Mouse (Mus musculus) liver, embryonic 16.5 days (tissue): ENCODE data around the gene Mynn. TPM values are rescaled to one million over a fixed set of nuclear protein-coding genes. Genes with fewer than 3 reads are reported as not detected.
A peak's percentile ranks its signal among the peaks of the same experiment; 100 is the strongest.

Experiments
- ATAC-seq: fragments of 200-750 bp; cut with Nextera tagmentation; 2 replicates; pipeline ENCODE4 v1.8.0; 2017; ENCODE audit warnings: low read depth, mild to moderate bottlenecking, moderate number of reproducible peaks, moderate library complexity
- H3K27ac ChIP-seq: fragments of 300-500 bp; sonication (generic); 2 replicates; pipeline ENCODE4 v1.5.1; 2014; ENCODE audit warnings: mild to moderate bottlenecking, low read length
- H3K27me3 ChIP-seq: fragments of 300-500 bp; sonication (generic); 2 replicates; pipeline ENCODE4 v1.6.1; 2014; ENCODE audit warnings: low read depth, low read length, mixed read lengths; ENCODE audit not compliant: control insufficient read depth, insufficient read depth
- H3K36me3 ChIP-seq: fragments of 300-500 bp; sonication (generic); 2 replicates; pipeline ENCODE4 v1.6.1; 2014; ENCODE audit warnings: mild to moderate bottlenecking; ENCODE audit not compliant: control insufficient read depth, insufficient read depth
- H3K4me1 ChIP-seq: fragments of 300-500 bp; sonication (generic); 2 replicates; pipeline ENCODE4 v1.6.1; 2014; ENCODE audit warnings: low read depth, low read length, mixed read lengths; ENCODE audit not compliant: control insufficient read depth
- H3K4me2 ChIP-seq: fragments of 300-500 bp; sonication (generic); 2 replicates; pipeline ENCODE4 v1.6.1; 2014; ENCODE audit warnings: low read depth, low read length, mixed read lengths
- H3K4me3 ChIP-seq: fragments of 300-500 bp; sonication (generic); 2 replicates; pipeline ENCODE4 v1.5.1; 2014; ENCODE audit warnings: low read depth, mild to moderate bottlenecking, low read length
- H3K9ac ChIP-seq: fragments of 300-500 bp; sonication (generic); 2 replicates; pipeline ENCODE4 v1.6.1; 2014; ENCODE audit warnings: low read depth, low read length
- H3K9me3 ChIP-seq: fragments of 300-500 bp; sonication (generic); replicated peaks from 2 replicates; pipeline ENCODE4 v1.6.1; 2016; ENCODE audit warnings: low read length; ENCODE audit not compliant: control insufficient read depth
- WGBS: fragments of 180-500 bp; shearing (Covaris S2); extraction: QIAGEN DNeasy Blood & Tissue Kit; methylation state at CpG from one replicate; pipeline ENCODE4 v1.1.7; 2014; ENCODE audit not compliant: insufficient replicate concordance; 5-methylcytosine and 5-hydroxymethylcytosine counted together
- polyA plus RNA-seq: library from polyadenylated mRNA; unstranded; fragments of >200 nt; fragmentation: Nextera tagmentation; extraction: Ambion mirVana; gene quantifications from 2 replicates; pipeline ENCODE4 v1.2.1, GENCODE M21; 2015

Gene Mynn
- polyA plus RNA-seq, 1 experiment from 2014 or later = 14.2 TPM

- Histone ChIP-seq H3K4me2 (peak overlapping the region; percentile 87), H3K27me3 (peaks cover 31% of the 10 kb centered on the region), H3K9me3 (no peaks in the 10 kb centered on the region), H3K9ac (peak overlapping the region; percentile 72), H3K4me1 (peaks cover 12% of the 10 kb centered on the region), H3K4me3 (peak overlapping the region; percentile 73), H3K36me3 (no peaks in the 10 kb centered on the region), H3K27ac (no peak overlapping the region)
- peak; percentile 43; the same call in 1 of the 2 replicates for ATAC-seq
- WGBS = under 1% methylated on average over 56 of the region's 62 CpGs
Measured at GRCm38 (mm10) chr3:30595111-30595832, 6.6 kb upstream of the Mynn start.

GRCm38 (mm10) chr3:30597271-30597670, 4.6 kb upstream of the Mynn start:
- Histone ChIP-seq H3K4me2 (no peak overlapping the region), H3K4me3 (no peak overlapping the region), H3K36me3 (no peaks in the 10 kb centered on the region), H3K27me3 (peaks cover 31% of the 10 kb centered on the region), H3K4me1 (peaks cover 12% of the 10 kb centered on the region), H3K9me3 (no peaks in the 10 kb centered on the region), H3K27ac (no peak overlapping the region), H3K9ac (no peak overlapping the region)
- 77% methylated on average over 7 of the region's 7 CpGs for WGBS
- no peak for ATAC-seq

- peak within 1 kb of the TSS; percentile 66 for H3K9ac ChIP-seq
- H3K9me3 ChIP-seq = no peaks in the 10 kb centered on the region
- WGBS = 1% methylated on average over 32 of the region's 32 CpGs
- no peak for ATAC-seq
- H3K4me1 ChIP-seq = peaks cover 24% of the 10 kb centered on the region
- H3K4me2 ChIP-seq = peak within 1 kb of the TSS; percentile 96
- peak within 1 kb of the TSS; percentile 73 for H3K4me3 ChIP-seq
- H3K36me3 ChIP-seq = no peaks in the 10 kb centered on the region
- peaks cover 30% of the 10 kb centered on the region for H3K27me3 ChIP-seq
- H3K27ac ChIP-seq = peak within 1 kb of the TSS; percentile 69; the same call in 1 of the 2 replicates
Measured at GRCm38 (mm10) chr3:30599711-30600545, 1.9 kb upstream of the Mynn start, which contains the start of gene Actrt3. TSS of gene Actrt3 (minus strand) at chr3:30599939.

- H3K4me1 ChIP-seq = peaks cover 19% of the 10 kb centered on the region
- peak overlapping the region; percentile 96 for H3K4me2 ChIP-seq
- H3K4me3 ChIP-seq = peak overlapping the region; percentile 73
- peak overlapping the region; percentile 66 for H3K9ac ChIP-seq
- H3K9me3 ChIP-seq = no peaks in the 10 kb centered on the region
- H3K27ac ChIP-seq = peak overlapping the region; percentile 69; the same call in 1 of the 2 replicates
- peaks cover 22% of the 10 kb centered on the region for H3K27me3 ChIP-seq
- no peak for ATAC-seq
- 0 out of 2 replicates have a peak, but pooled peaks cover 4% of the 10 kb centered on the region for H3K36me3 ChIP-seq
- under 1% methylated on average over 14 of the region's 14 CpGs for WGBS
Measured at GRCm38 (mm10) chr3:30600717-30601116, 1.1 kb upstream of the Mynn start.

GRCm38 (mm10) chr3:30601175-30601574, 690 bp upstream of the Mynn start:
- Histone ChIP-seq H3K9ac (no peak overlapping the region; the same call in 1 of the 2 replicates), H3K27ac (peak overlapping the region; percentile 97), H3K4me1 (peaks cover 19% of the 10 kb centered on the region), H3K36me3 (peaks cover 5% of the 10 kb centered on the region; the same call in 1 of the 2 replicates), H3K4me3 (peak overlapping the region; percentile 73), H3K9me3 (no peaks in the 10 kb centered on the region), H3K27me3 (peaks cover 18% of the 10 kb centered on the region), H3K4me2 (peak overlapping the region; percentile 96)
- under 1% methylated on average over 17 of the region's 17 CpGs for WGBS
- peak; percentile 46 for ATAC-seq

- no peak for ATAC-seq
- Histone ChIP-seq H3K9me3 (no peaks in the 10 kb centered on the region), H3K27me3 (peaks cover 18% of the 10 kb centered on the region), H3K4me1 (peaks cover 19% of the 10 kb centered on the region), H3K36me3 (peaks cover 8% of the 10 kb centered on the region; the same call in 1 of the 2 replicates), H3K4me2 (peak overlapping the region; percentile 96), H3K27ac (peak overlapping the region; percentile 98), H3K4me3 (peak overlapping the region; percentile 83), H3K9ac (peak overlapping the region; percentile 90)
- 1% methylated on average over 13 of the region's 13 CpGs for WGBS
Measured at GRCm38 (mm10) chr3:30601610-30602064, 228 bp upstream of the Mynn start.

- Histone ChIP-seq H3K4me3 (peak overlapping the region; percentile 83), H3K27me3 (peaks cover 18% of the 10 kb centered on the region), H3K9ac (peak overlapping the region; percentile 90), H3K9me3 (no peaks in the 10 kb centered on the region), H3K4me1 (peaks cover 19% of the 10 kb centered on the region), H3K4me2 (peak overlapping the region; percentile 81), H3K27ac (peak overlapping the region; percentile 98), H3K36me3 (peaks cover 14% of the 10 kb centered on the region)
- under 1% methylated on average over 27 of the region's 27 CpGs for WGBS
- peak; percentile 66 for ATAC-seq
Measured at GRCm38 (mm10) chr3:30602740-30603098, 854 bp downstream of the Mynn start.

- H3K4me3 ChIP-seq = peak overlapping the region; percentile 83
- WGBS = 48% methylated on average over 10 of the region's 10 CpGs
- peak overlapping the region; percentile 90 for H3K9ac ChIP-seq
- ATAC-seq = no peak
- H3K27ac ChIP-seq = peak overlapping the region; percentile 98
- peaks cover 16% of the 10 kb centered on the region for H3K36me3 ChIP-seq
- H3K4me2 ChIP-seq = peak overlapping the region; percentile 81
- H3K27me3 ChIP-seq = peaks cover 12% of the 10 kb centered on the region
- H3K9me3 ChIP-seq = no peaks in the 10 kb centered on the region
- peaks cover 19% of the 10 kb centered on the region for H3K4me1 ChIP-seq
Measured at GRCm38 (mm10) chr3:30603256-30603655, 1.4 kb downstream of the Mynn start.
